Mouse (Mus musculus) myocyte (in vitro differentiated cells): Measurements from ENCODE around the gene Slc15a1. TPM values are rescaled to one million over a fixed set of nuclear protein-coding genes. Genes with fewer than 3 reads are reported as not detected.

Experiments
- H3K27me3 ChIP-seq: one replicate; pipeline ENCODE4 v1.6.1; 2011; ENCODE audit not compliant: control insufficient read depth, insufficient read depth, insufficient read length
- H3K36me3 ChIP-seq: one replicate; pipeline ENCODE4 v1.6.1; 2011; ENCODE audit not compliant: control insufficient read depth, insufficient read depth
- H3K4me2 ChIP-seq: one replicate; pipeline ENCODE4 v1.6.1; 2011; ENCODE audit warnings: low read depth, control low read depth
- H3K4me3 ChIP-seq: one replicate; pipeline ENCODE4 v1.5.1; 2011; ENCODE audit warnings: mild to moderate bottlenecking, control low read depth, moderate library complexity
- H3K79me2 ChIP-seq: one replicate; pipeline ENCODE4 v1.6.1; 2011; ENCODE audit not compliant: control insufficient read depth, insufficient read depth
- H3ac ChIP-seq: one replicate; pipeline ENCODE4 v1.6.1; 2011; ENCODE audit not compliant: control insufficient read depth, insufficient read length
- CEBPB ChIP-seq: IDR thresholded peaks from 2 replicates; pipeline ENCODE4 v1.6.1; 2011; ENCODE audit warnings: mild to moderate bottlenecking, moderate library complexity; ENCODE audit not compliant: poor library complexity, insufficient read depth, severe bottlenecking
- E2F4 ChIP-seq: IDR thresholded peaks from one replicate; pipeline ENCODE4 v1.6.1; 2011; ENCODE audit warnings: mild to moderate bottlenecking, control low read depth, moderate library complexity; ENCODE audit not compliant: insufficient read depth
- MAX ChIP-seq: IDR thresholded peaks from one replicate; pipeline ENCODE4 v1.6.1; 2011; ENCODE audit warnings: low read depth, mild to moderate bottlenecking, control low read depth
- MYOD1 ChIP-seq, 3 experiments: IDR thresholded peaks; one replicate each; pipeline ENCODE4 v1.6.1; 2011; ENCODE audit warnings: control low read depth in 2 of 3, low read depth in 2 of 3, mild to moderate bottlenecking in 2 of 3, moderate library complexity in 1 of 3; ENCODE audit not compliant: insufficient read length in 2 of 3, control insufficient read depth in 1 of 3
- MYOG ChIP-seq, 3 experiments: IDR thresholded peaks; one replicate each; pipeline ENCODE4 v1.6.1; 2011; ENCODE audit warnings: control low read depth in 2 of 3, low read depth in 2 of 3, mild to moderate bottlenecking in 2 of 3; ENCODE audit not compliant: insufficient read length in 2 of 3, control insufficient read depth in 1 of 3, insufficient read depth in 1 of 3
- POLR2A ChIP-seq: IDR thresholded peaks from one replicate; pipeline ENCODE4 v1.6.1; 2011; ENCODE audit warnings: low read depth, mild to moderate bottlenecking, control low read depth, moderate library complexity; ENCODE audit not compliant: insufficient read length
- POLR2AphosphoS2 ChIP-seq: IDR thresholded peaks from one replicate; pipeline ENCODE4 v1.6.1; 2011; ENCODE audit warnings: low read depth, control low read depth; ENCODE audit not compliant: insufficient read length
- REST ChIP-seq: IDR thresholded peaks from one replicate; pipeline ENCODE4 v1.6.1; 2011; ENCODE audit warnings: mild to moderate bottlenecking, control low read depth, moderate library complexity; ENCODE audit not compliant: insufficient read depth, insufficient read length
- SRF ChIP-seq: IDR thresholded peaks from one replicate; pipeline ENCODE4 v1.6.1; 2011; ENCODE audit warnings: low read depth; ENCODE audit not compliant: control insufficient read depth, insufficient read length
- TCF12 ChIP-seq: IDR thresholded peaks from one replicate; pipeline ENCODE4 v1.6.1; 2011; ENCODE audit warnings: mild to moderate bottlenecking, control low read depth; ENCODE audit not compliant: poor library complexity, insufficient read depth, severe bottlenecking
- TCF3 ChIP-seq: IDR thresholded peaks from one replicate; pipeline ENCODE4 v1.6.1; 2011; ENCODE audit warnings: low read depth, control low read depth; ENCODE audit not compliant: insufficient read length
- USF1 ChIP-seq: IDR thresholded peaks from one replicate; pipeline ENCODE4 v1.6.1; 2011; ENCODE audit warnings: low read depth, mild to moderate bottlenecking, control low read depth, moderate library complexity
- polyA plus RNA-seq: library from polyadenylated mRNA; unstranded; fragments of >200 nt; fragmentation: generic; extraction: Trizol; gene quantifications from one replicate; pipeline ENCODE4 v1.2.1, GENCODE M21; 2012; ENCODE audit warnings: missing spikeins

The Slc15a1 gene
- polyA plus RNA-seq, 1 experiment = not detected

DNA sequence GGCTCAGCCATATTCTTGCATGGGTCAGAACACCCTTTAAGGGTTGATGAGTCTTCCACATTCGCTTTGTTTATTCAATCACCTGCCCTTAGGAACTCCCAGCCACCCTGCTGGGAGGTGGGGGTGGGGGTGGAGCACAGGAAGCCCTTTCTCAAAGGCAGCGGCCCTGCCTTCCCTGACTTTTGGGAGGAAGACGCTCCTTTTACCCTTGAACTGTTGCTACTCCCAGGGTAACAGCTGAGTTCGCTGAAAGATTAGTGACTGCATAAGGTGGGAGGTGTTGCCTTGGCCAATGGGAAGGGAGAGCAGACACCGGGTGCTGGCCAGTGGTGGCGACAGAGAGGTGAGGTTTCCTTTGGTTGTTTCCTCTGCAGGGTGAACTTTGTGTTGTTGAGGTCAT, 1.3 kb upstream of the Slc15a1 start:
- Histone ChIP-seq H3K4me3 (no peak overlapping the region), H3K36me3 (no peaks in the 10 kb centered on the region), H3K27me3 (peaks cover 39% of the 10 kb centered on the region), H3K4me2 (no peak overlapping the region), H3K79me2 (no peaks in the 10 kb centered on the region), H3ac (no peak overlapping the region)
- no peak for TF ChIP-seq POLR2A
- no peak for TF ChIP-seq SRF
- TF ChIP-seq USF1 = no peak
- no peak for TF ChIP-seq TCF12
- TF ChIP-seq MYOD1 (IDR thresholded peaks at IDR 0.05; ENCODE audit: control insufficient read depth in 1 of 3, insufficient read length in 2 of 3, low read depth in 2 of 3) = no peak

- Histone ChIP-seq H3K4me3 (no peak overlapping the region), H3K4me2 (no peak overlapping the region), H3K27me3 (peaks cover 39% of the 10 kb centered on the region), H3K36me3 (no peaks in the 10 kb centered on the region), H3K79me2 (no peaks in the 10 kb centered on the region), H3ac (no peak overlapping the region)
- no peak for TF ChIP-seq TCF3
- no peak for TF ChIP-seq POLR2A
- TF ChIP-seq USF1 = no peak
- TF ChIP-seq CEBPB = no peak
- TF ChIP-seq REST = no peak
- no peak for TF ChIP-seq SRF
- no peak for TF ChIP-seq E2F4
- TF ChIP-seq MYOG (IDR thresholded peaks at IDR 0.05; ENCODE audit: control insufficient read depth in 1 of 3, insufficient read depth in 1 of 3, insufficient read length in 2 of 3, low read depth in 2 of 3) = no peak
- no peak for TF ChIP-seq POLR2AphosphoS2
- TF ChIP-seq MYOD1 (IDR thresholded peaks at IDR 0.05; ENCODE audit: control insufficient read depth in 1 of 3, insufficient read length in 2 of 3, low read depth in 2 of 3) = no peak
Measured at GRCm38 (mm10) chr14:121505485-121505860, 421 bp upstream of the Slc15a1 start.

- Histone ChIP-seq H3K4me2 (no peak overlapping the region), H3K79me2 (no peaks in the 10 kb centered on the region), H3ac (no peak overlapping the region), H3K4me3 (no peak overlapping the region), H3K36me3 (no peaks in the 10 kb centered on the region), H3K27me3 (peaks cover 32% of the 10 kb centered on the region)
- no peak for TF ChIP-seq TCF3
- TF ChIP-seq MYOD1 (IDR thresholded peaks at IDR 0.05; ENCODE audit: control insufficient read depth in 1 of 3, insufficient read length in 2 of 3, low read depth in 2 of 3) = no peak
- no peak for TF ChIP-seq E2F4
- TF ChIP-seq USF1 = no peak
- no peak for TF ChIP-seq TCF12
- TF ChIP-seq REST = no peak
- TF ChIP-seq SRF = no peak
- TF ChIP-seq MYOG (IDR thresholded peaks at IDR 0.05; ENCODE audit: control insufficient read depth in 1 of 3, insufficient read depth in 1 of 3, insufficient read length in 2 of 3, low read depth in 2 of 3) = no peak
- no peak for TF ChIP-seq CEBPB
- no peak for TF ChIP-seq POLR2A
- TF ChIP-seq POLR2AphosphoS2 = no peak
- no peak for TF ChIP-seq MAX
Measured at GRCm38 (mm10) chr14:121500577-121500976, 4.5 kb downstream of the Slc15a1 start.

- Histone ChIP-seq H3K79me2 (no peaks in the 10 kb centered on the region), H3K4me2 (no peak overlapping the region), H3K36me3 (no peaks in the 10 kb centered on the region), H3K27me3 (peaks cover 26% of the 10 kb centered on the region), H3ac (no peak overlapping the region), H3K4me3 (no peak overlapping the region)
- no peak for TF ChIP-seq CEBPB
- no peak for TF ChIP-seq REST
- TF ChIP-seq USF1 = no peak
- no peak for TF ChIP-seq SRF
- no peak for TF ChIP-seq POLR2A
- TF ChIP-seq TCF3 = no peak
- TF ChIP-seq MAX = no peak
- TF ChIP-seq MYOG (IDR thresholded peaks at IDR 0.05; ENCODE audit: control insufficient read depth in 1 of 3, insufficient read depth in 1 of 3, insufficient read length in 2 of 3, low read depth in 2 of 3) = no peak
Measured at GRCm38 (mm10) chr14:121499769-121500168, 5.3 kb downstream of the Slc15a1 start.

- no peak overlapping the region for H3K4me2 ChIP-seq
- no peaks in the 10 kb centered on the region for H3K36me3 ChIP-seq
- peaks cover 14% of the 10 kb centered on the region for H3K27me3 ChIP-seq
- TF ChIP-seq MYOD1 (IDR thresholded peaks at IDR 0.05; ENCODE audit: control insufficient read depth in 1 of 3, insufficient read length in 2 of 3, low read depth in 2 of 3) = no peak
- TF ChIP-seq E2F4 = no peak
- TF ChIP-seq TCF12 = no peak
- TF ChIP-seq MAX = no peak
- no peak for TF ChIP-seq SRF
- TF ChIP-seq CEBPB = no peak
- no peak for TF ChIP-seq TCF3
- TF ChIP-seq USF1 = no peak
- no peak for TF ChIP-seq POLR2AphosphoS2
- TF ChIP-seq POLR2A = no peak
- H3K79me2 ChIP-seq = no peaks in the 10 kb centered on the region
- H3ac ChIP-seq = no peak overlapping the region
- H3K4me3 ChIP-seq = no peak overlapping the region
Measured at GRCm38 (mm10) chr14:121497800-121498199, 7.3 kb downstream of the Slc15a1 start.
